In the genomic region with DNA sequence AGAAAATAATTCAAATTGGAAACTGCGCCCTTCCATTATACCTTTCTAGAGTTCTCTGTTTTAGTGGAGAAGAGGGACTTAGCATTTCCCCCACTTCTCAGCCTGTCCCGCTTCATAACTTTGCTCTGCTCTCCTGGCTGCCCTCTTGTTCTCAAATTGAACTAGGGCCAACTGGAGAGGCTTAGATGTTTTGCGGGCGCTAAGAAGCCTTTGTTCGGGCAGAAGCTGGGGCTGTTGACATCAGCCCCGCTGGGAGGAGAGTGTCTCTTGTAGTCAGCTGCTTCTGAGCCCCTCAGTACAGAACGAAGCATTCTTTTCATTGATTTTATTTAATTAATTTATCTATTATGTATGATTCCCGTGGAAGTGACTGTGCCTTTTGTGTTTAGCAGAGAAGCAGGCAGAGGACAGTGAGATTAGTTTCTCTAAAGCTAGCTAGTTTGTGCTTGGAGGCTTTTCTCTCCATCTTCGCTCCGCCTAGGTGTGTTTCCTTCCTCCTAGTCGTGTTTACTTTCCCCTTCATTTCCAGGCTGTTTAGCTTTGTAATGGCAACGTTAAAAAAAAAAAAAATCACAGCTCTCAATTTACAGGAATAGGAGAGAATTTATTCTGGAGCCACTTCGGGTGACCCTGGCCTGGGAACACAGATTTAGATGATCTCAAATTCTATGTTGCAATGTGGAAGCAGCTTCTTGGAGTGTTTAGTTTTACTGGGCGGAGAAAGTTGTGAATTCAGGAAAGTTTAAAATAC, we compare ENCODE assay signal across 8 mouse cellular contexts. TPM values are rescaled to one million over a fixed set of nuclear protein-coding genes. Genes with fewer than 3 reads are reported as not detected.
DNase-seq lines count a peak whose midpoint lies in the region; ATAC-seq and TF ChIP-seq lines count a peak whose summit lies in the region.

No protein-coding gene starts in this region.

- intact Hi-C loops in gastrocnemius, adult 2 months (cut with DNase I): loop anchor here (5.0 kb wide), 1 partner anchor 46 kb away; no protein-coding TSS in a partner anchor

- no peak for TF ChIP-seq EP300 in liver, embryonic 14.5 days (IDR thresholded peaks at IDR 0.05; ENCODE audit: low read depth)

- TF ChIP-seq CTCF in gastrocnemius, adult 2 months (IDR thresholded peaks at IDR 0.05): no peak
- TF ChIP-seq CTCF in bone marrow macrophage, adult 2 months (IDR thresholded peaks at IDR 0.05; ENCODE audit: low read depth, low read length): no peak
- TF ChIP-seq CTCF in forebrain, postnatal 0 days (IDR thresholded peaks at IDR 0.05; ENCODE audit: low read depth): no peak
- no peak for TF ChIP-seq CTCF in liver, embryonic 14.5 days (IDR thresholded peaks at IDR 0.05; ENCODE audit: low read depth)

- TF ChIP-seq POLR2A in bone marrow macrophage, adult 2 months (IDR thresholded peaks at IDR 0.05; ENCODE audit: borderline replicate concordance, low read depth, low read length): 0 out of 2 replicates have a peak, but pooled peaks have one; percentile 6

- no peaks in the 10 kb centered on the region for H3K9me3 ChIP-seq in forebrain, postnatal 0 days (ENCODE audit: low read length)
- no peaks in the 10 kb centered on the region for H3K9me3 ChIP-seq in intestine, embryonic 14.5 days (ENCODE audit: control insufficient read depth, low read length)
- H3K9me3 ChIP-seq in liver, embryonic 14.5 days (ENCODE audit: control insufficient read depth, low read length): no peaks in the 10 kb centered on the region
- H3K9me3 ChIP-seq in neural tube, embryonic 14.5 days (ENCODE audit: control insufficient read depth, low read length): no peaks in the 10 kb centered on the region

- H3K4me2 ChIP-seq in forebrain, postnatal 0 days (ENCODE audit: low read depth): peak overlapping the region; percentile 83
- peak overlapping the region; percentile 97 for H3K4me2 ChIP-seq in intestine, embryonic 14.5 days (ENCODE audit: low read length)
- H3K4me2 ChIP-seq in liver, embryonic 14.5 days (ENCODE audit: low read depth): peak overlapping the region; percentile 63
- peak overlapping the region; percentile 82 for H3K4me2 ChIP-seq in neural tube, embryonic 14.5 days (ENCODE audit: low read depth, low read length)

- 6% methylated on average over 14 of the region's 14 CpGs for WGBS in forebrain, postnatal 0 days
- WGBS in intestine, embryonic 14.5 days: 11% methylated on average over 14 of the region's 14 CpGs
- WGBS in liver, embryonic 14.5 days (ENCODE audit: insufficient replicate concordance): 10% methylated on average over 14 of the region's 14 CpGs
- WGBS in neural tube, embryonic 14.5 days: 12% methylated on average over 14 of the region's 14 CpGs

- H3K27ac ChIP-seq in gastrocnemius, adult 2 months: peak overlapping the region; percentile 87
- peak overlapping the region; percentile 85 for H3K27ac ChIP-seq in bone marrow macrophage, adult 2 months (ENCODE audit: insufficient read depth, low read depth, low read length)
- H3K27ac ChIP-seq in forebrain, postnatal 0 days (ENCODE audit: low read depth, low read length): peak overlapping the region; percentile 92; the same call in 1 of the 2 replicates
- H3K27ac ChIP-seq in intestine, embryonic 14.5 days (ENCODE audit: low read depth): peak overlapping the region; percentile 88
- H3K27ac ChIP-seq in liver, embryonic 14.5 days: no peak overlapping the region
- peak overlapping the region; percentile 95 for H3K27ac ChIP-seq in neural tube, embryonic 14.5 days (ENCODE audit: low read depth, low read length)

- H3K27me3 ChIP-seq in forebrain, postnatal 0 days (ENCODE audit: insufficient read depth, low read length): no peaks in the 10 kb centered on the region
- no peaks in the 10 kb centered on the region for H3K27me3 ChIP-seq in intestine, embryonic 14.5 days (replicated peaks; ENCODE audit: control insufficient read depth, insufficient read depth, low read length)
- H3K27me3 ChIP-seq in liver, embryonic 14.5 days (ENCODE audit: control insufficient read depth, insufficient read depth, low read length): peaks cover 38% of the 10 kb centered on the region
- H3K27me3 ChIP-seq in neural tube, embryonic 14.5 days (ENCODE audit: control insufficient read depth, insufficient read depth, low read length): no peaks in the 10 kb centered on the region

- peak overlapping the region; percentile 91 for H3K4me3 ChIP-seq in gastrocnemius, adult 2 months
- H3K4me3 ChIP-seq in bone marrow macrophage, adult 2 months (ENCODE audit: insufficient read depth, low read length): peak overlapping the region; percentile 95
- peak overlapping the region; percentile 88 for H3K4me3 ChIP-seq in forebrain, postnatal 0 days (ENCODE audit: low read depth, low read length)
- peak overlapping the region; percentile 75 for H3K4me3 ChIP-seq in intestine, embryonic 14.5 days (ENCODE audit: low read depth, low read length)
- peak overlapping the region; percentile 52 to 68; a peak in 2 of 4 replicates for H3K4me3 ChIP-seq in liver, embryonic 14.5 days (ENCODE audit: insufficient read depth in 1 of 2, low read depth in 2 of 2, low read length in 2 of 2)
- peak overlapping the region; percentile 87 for H3K4me3 ChIP-seq in neural tube, embryonic 14.5 days (ENCODE audit: low read depth, low read length)

- peak overlapping the region; percentile 93 for H3K9ac ChIP-seq in forebrain, postnatal 0 days
- peak overlapping the region; percentile 88 for H3K9ac ChIP-seq in intestine, embryonic 14.5 days (ENCODE audit: low read length)
- no peak overlapping the region for H3K9ac ChIP-seq in liver, embryonic 14.5 days (replicated peaks)
- peak overlapping the region; percentile 91 for H3K9ac ChIP-seq in neural tube, embryonic 14.5 days (replicated peaks; ENCODE audit: low read depth, low read length)

- no peaks in the 10 kb centered on the region for H3K36me3 ChIP-seq in forebrain, postnatal 0 days (ENCODE audit: insufficient read depth)
- H3K36me3 ChIP-seq in intestine, embryonic 14.5 days (ENCODE audit: control insufficient read depth, insufficient read depth, low read length): no peaks in the 10 kb centered on the region
- no peaks in the 10 kb centered on the region for H3K36me3 ChIP-seq in liver, embryonic 14.5 days (replicated peaks; ENCODE audit: control insufficient read depth, insufficient read depth, low read depth)
- no peaks in the 10 kb centered on the region for H3K36me3 ChIP-seq in neural tube, embryonic 14.5 days (ENCODE audit: control insufficient read depth, insufficient read depth, low read length)

- no peak for ATAC-seq in forebrain, postnatal 0 days
- no peak for ATAC-seq in intestine, embryonic 14.5 days (replicated peaks; ENCODE audit: low FRiP score, low TSS enrichment, low read depth)
- ATAC-seq in liver, embryonic 14.5 days (ENCODE audit: insufficient read depth): no peak
- no peak; the same call in 1 of the 2 replicates for ATAC-seq in neural tube, embryonic 14.5 days (ENCODE audit: low read depth)
- ATAC-seq in monocyte, adult 5-6 weeks (replicated peaks; ENCODE audit: insufficient number of reproducible peaks, low FRiP score, low TSS enrichment, poor library complexity, severe bottlenecking): no peak

- H3K4me1 ChIP-seq in bone marrow macrophage, adult 2 months (ENCODE audit: control insufficient read depth, insufficient read depth, low read length): peaks cover 34% of the 10 kb centered on the region
- H3K4me1 ChIP-seq in forebrain, postnatal 0 days (ENCODE audit: insufficient read depth): peaks cover 26% of the 10 kb centered on the region
- peaks cover 23% of the 10 kb centered on the region for H3K4me1 ChIP-seq in intestine, embryonic 14.5 days (replicated peaks; ENCODE audit: control insufficient read depth, insufficient read depth, low read length)
- H3K4me1 ChIP-seq in liver, embryonic 14.5 days (replicated peaks; ENCODE audit: control insufficient read depth in 2 of 2, insufficient read depth in 2 of 2, low read length in 1 of 2): peaks cover 0 to 5% of the 10 kb centered on the region in 2 experiments; a peak in 1 of 4 replicates
- H3K4me1 ChIP-seq in neural tube, embryonic 14.5 days (ENCODE audit: control insufficient read depth, insufficient read depth, low read length): peaks cover 17% of the 10 kb centered on the region

- peak; percentile 30 for DNase-seq in gastrocnemius, adult 2 months
- DNase-seq in gastrocnemius, postnatal 10 days: no peak
- DNase-seq in forebrain, postnatal 0 days: peak; percentile 58
- DNase-seq in intestine, embryonic 14.5 days (ENCODE audit: low spot score): peak; percentile 63
- no peak for DNase-seq in liver, embryonic 14.5 days (ENCODE audit: low read depth in 3 of 3, low spot score in 3 of 3)

RNA-seq across cellular contexts. Expression of gene St6gal1, which starts 2.2 kb away (rescaled TPM):
- 1 to 10 TPM; 2.6 to 3.5 TPM for total RNA-seq in gastrocnemius, adult 2 months (2021)
- total RNA-seq in gastrocnemius, postnatal 10 days (2021): 1 to 10 TPM; 9.5 to 9.8 TPM
- polyA plus RNA-seq in bone marrow macrophage, adult 2 months (2012; ENCODE audit: insufficient read depth, insufficient read length, missing spikeins): 66.4 and 77.2 TPM in 2 replicates
- total RNA-seq in forebrain, postnatal 0 days (2014; rRNA removed): 21.8 and 27.3 TPM in 2 replicates
- 16.4 and 18.6 TPM in 2 replicates for polyA plus RNA-seq in forebrain, postnatal 0 days (2015; fragmentation: Nextera tagmentation; extraction: Ambion mirVana)
- 22.4 and 26.7 TPM in 2 replicates for polyA plus RNA-seq in intestine, embryonic 14.5 days (2014; fragmentation: Nextera tagmentation; extraction: Ambion mirVana)
- 9.6 and 10.6 TPM in 2 replicates for polyA plus RNA-seq in liver, embryonic 14.5 days (2012; rRNA removed)
- 10.5 and 10.6 TPM in 2 replicates for polyA plus RNA-seq in liver, embryonic 14.5 days (2014; fragmentation: Nextera tagmentation; extraction: Ambion mirVana)
- 23.0 and 30.7 TPM in 2 replicates for polyA plus RNA-seq in neural tube, embryonic 14.5 days (2014; fragmentation: Nextera tagmentation; extraction: Ambion mirVana)
- 27.2 to 29.6 TPM (median 27.3 TPM) in 3 replicates for total RNA-seq in monocyte, adult 5-6 weeks (2017)

Comparison
In these comparisons a context has a peak if more than half of its experiments do, and no peak if none do; other contexts are left out.
1. DNase-seq: peak in gastrocnemius, adult 2 months (single experiment), forebrain, postnatal 0 days (single experiment) and intestine, embryonic 14.5 days (single experiment); none in gastrocnemius, postnatal 10 days (single experiment) and liver, embryonic 14.5 days (0 of 3).
2. Peak in every context shown above with its lines, with median percentiles within 50 percentile points of each other: H3K4me3 ChIP-seq and H3K4me2 ChIP-seq.